Mouse (Mus musculus): ENCODE measurements around the gene Gli1. TPM values are rescaled to one million over a fixed set of nuclear protein-coding genes. Genes with fewer than 3 reads are reported as not detected.

Gli1 gene
- total and polyA plus RNA-seq, 3 experiments: 0.10 to 0.42 TPM; not detected in 1

DNA sequence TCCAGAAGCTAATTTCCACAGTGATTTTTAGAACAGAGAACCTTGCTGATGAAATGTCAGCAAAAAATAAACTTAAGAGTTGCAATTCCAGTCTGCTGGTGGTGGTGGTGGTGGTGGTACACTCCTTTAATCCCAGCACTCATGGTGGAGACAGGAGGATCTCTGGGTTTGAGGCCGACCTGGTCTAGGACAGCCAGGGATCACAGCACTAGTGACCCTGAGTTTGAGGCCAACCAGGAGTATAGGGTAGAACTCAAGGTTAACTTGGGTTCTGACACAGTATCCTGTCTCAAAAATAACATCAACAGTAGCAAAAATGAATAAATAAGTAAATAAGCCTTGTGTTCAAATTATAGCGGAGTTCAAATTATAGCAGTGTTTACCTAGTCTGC lies 40.0 kb upstream of the Gli1 start:
- peak overlapping the region; percentile 95 for H3K9ac ChIP-seq (ENCODE audit: insufficient read depth, low read depth)
- peaks cover 0 to 8% of the 10 kb centered on the region in 2 experiments for H3K36me3 ChIP-seq (replicated peaks in 1 of 2; ENCODE audit: control insufficient read depth in 1 of 2, insufficient read depth in 1 of 2, low read length in 1 of 2)
- peaks cover 13% of the 10 kb centered on the region for H3K79me2 ChIP-seq (replicated peaks; ENCODE audit: control insufficient read depth, extremely low read depth, insufficient read depth, poor library complexity, severe bottlenecking)
- dilution Hi-C loops (cut with MboI; ENCODE audit: extremely low pct_ligation_motif_present, extremely low pct_unique_long_range_greater_than_20kb, low sequenced_read_pairs) (no loop called here), in situ Hi-C loops (cut with MboI; ENCODE audit: low pct_ligation_motif_present, low pct_unique_long_range_greater_than_20kb, low sequenced_read_pairs) (no loop called here)
- H3K27me3 ChIP-seq (replicated peaks): no peaks in the 10 kb centered on the region
- TF ChIP-seq POLR2AphosphoS2 (IDR thresholded peaks at IDR 0.05; ENCODE audit: low read depth, low read length) (no peak), GABPA (IDR thresholded peaks at IDR 0.05; ENCODE audit: insufficient replicate concordance, low read depth, low read length) (no peak), MXI1 (IDR thresholded peaks at IDR 0.05; ENCODE audit: low read depth, low read length) (no peak), NRF1 (IDR thresholded peaks at IDR 0.05; ENCODE audit: low read depth, low read length) (no peak), CHD2 (IDR thresholded peaks at IDR 0.05; ENCODE audit: low read length) (no peak), RCOR1 (conservative IDR thresholded peaks at IDR 0.05; ENCODE audit: low read depth, low read length) (no peak), SMC3 (IDR thresholded peaks at IDR 0.05; ENCODE audit: low read depth, low read length) (no peak), NELFE (IDR thresholded peaks at IDR 0.05; ENCODE audit: low read depth, low read length) (no peak)
- DNase-seq (ENCODE audit: extremely low read depth): no peak
- peaks cover 2 to 18% of the 10 kb centered on the region in 2 experiments; a peak in 3 of 4 replicates for H3K4me1 ChIP-seq (ENCODE audit: control insufficient read depth in 1 of 2, insufficient read depth in 2 of 2)
- H3K4me2 ChIP-seq (ENCODE audit: insufficient read depth, low read depth, poor library complexity, severe bottlenecking): peak overlapping the region; percentile 98
- peak overlapping the region; percentile 19 to 80 (median 69) for H3K4me3 ChIP-seq (replicated peaks in 1 of 3; ENCODE audit: low read depth in 2 of 3, low read length in 2 of 3, poor library complexity in 1 of 3)
- peak overlapping the region; percentile 40; the same call in 1 of the 2 replicates for H3K27ac ChIP-seq (ENCODE audit: insufficient read depth, low read depth)
- no peaks in the 10 kb centered on the region for H3K9me3 ChIP-seq (replicated peaks; ENCODE audit: low read length)

DNA sequence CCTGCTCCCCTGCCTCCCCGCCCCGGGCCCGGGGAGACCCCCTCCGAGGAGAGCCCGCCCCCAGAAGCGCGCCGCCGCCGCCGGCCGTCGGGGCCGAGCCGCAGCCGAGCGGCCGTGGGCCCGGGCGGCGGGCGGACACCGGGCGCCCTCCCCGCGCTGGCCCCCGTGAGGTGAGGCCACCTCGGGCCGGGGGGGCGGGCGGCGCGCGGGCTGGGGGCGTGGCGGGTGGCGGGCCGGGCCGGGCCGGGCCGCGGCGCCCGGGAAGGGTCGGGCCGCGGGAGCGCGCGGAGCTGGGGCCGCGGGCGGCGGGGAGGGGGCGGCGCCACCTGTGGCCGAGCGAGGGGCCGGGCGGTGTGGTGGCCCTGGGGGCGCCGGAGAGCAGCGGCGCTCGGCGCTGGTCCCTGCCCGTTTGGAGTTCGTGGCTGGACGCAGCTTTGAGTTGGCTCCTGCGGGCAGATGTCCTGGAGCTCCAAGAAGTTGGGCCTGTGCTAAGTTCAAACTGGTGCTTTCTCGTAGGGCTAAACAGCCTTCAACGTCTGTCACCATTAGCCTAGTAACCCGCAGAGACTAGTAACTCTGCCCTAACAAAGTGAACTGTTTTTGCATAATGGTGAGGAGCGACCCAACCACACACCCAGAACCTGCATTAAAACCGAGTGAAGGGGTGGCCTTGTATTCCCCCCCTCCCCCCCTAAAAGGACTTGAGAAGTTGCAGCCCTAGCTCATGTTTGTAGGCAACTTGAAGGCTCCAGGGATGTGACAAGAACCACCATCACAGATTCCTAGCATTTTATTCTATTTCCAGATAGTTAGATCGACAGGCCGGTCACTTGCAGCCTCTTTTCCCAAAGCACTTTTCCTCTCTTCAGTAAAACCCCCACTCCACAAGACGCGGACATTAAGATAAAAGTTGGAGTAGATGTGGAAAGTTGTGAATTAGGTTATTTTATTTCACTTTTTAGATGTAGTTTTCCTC lies 39.3 kb upstream of the Gli1 start:
- H3K27ac ChIP-seq (ENCODE audit: insufficient read depth, low read depth): peak overlapping the region; percentile 95
- H3K36me3 ChIP-seq (replicated peaks in 1 of 2; ENCODE audit: control insufficient read depth in 1 of 2, insufficient read depth in 1 of 2, low read length in 1 of 2): peaks cover 0 to 8% of the 10 kb centered on the region in 2 experiments
- in situ Hi-C loops (cut with MboI; ENCODE audit: low pct_ligation_motif_present, low pct_unique_long_range_greater_than_20kb, low sequenced_read_pairs): no loop called here
- H3K4me3 ChIP-seq (replicated peaks in 1 of 3; ENCODE audit: low read depth in 2 of 3, low read length in 2 of 3, poor library complexity in 1 of 3): peak overlapping the region; percentile 69 to 86 (median 80)
- peaks cover 1% of the 10 kb centered on the region for H3K9me3 ChIP-seq (replicated peaks; ENCODE audit: low read length)
- dilution Hi-C loops (cut with MboI; ENCODE audit: extremely low pct_ligation_motif_present, extremely low pct_unique_long_range_greater_than_20kb, low sequenced_read_pairs): no loop called here
- H3K9ac ChIP-seq (ENCODE audit: insufficient read depth, low read depth): peak overlapping the region; percentile 95
- peak overlapping the region; percentile 98 for H3K4me2 ChIP-seq (ENCODE audit: insufficient read depth, low read depth, poor library complexity, severe bottlenecking)
- peak; percentile 82 for DNase-seq (ENCODE audit: extremely low read depth)
- peaks cover 2 to 18% of the 10 kb centered on the region in 2 experiments; a peak in 3 of 4 replicates for H3K4me1 ChIP-seq (ENCODE audit: control insufficient read depth in 1 of 2, insufficient read depth in 2 of 2)
- no peaks in the 10 kb centered on the region for H3K27me3 ChIP-seq (replicated peaks)
- peaks cover 13% of the 10 kb centered on the region for H3K79me2 ChIP-seq (replicated peaks; ENCODE audit: control insufficient read depth, extremely low read depth, insufficient read depth, poor library complexity, severe bottlenecking)
- TF ChIP-seq POLR2A (IDR thresholded peaks at IDR 0.05; ENCODE audit: low read depth, low read length) (peak; percentile 67), HCFC1 (IDR thresholded peaks at IDR 0.05; ENCODE audit: low read depth, low read length) (no peak), UBTF (IDR thresholded peaks at IDR 0.05; ENCODE audit: low read depth, low read length) (no peak), MAFK (IDR thresholded peaks at IDR 0.05; ENCODE audit: insufficient replicate concordance, low read length) (no peak), MAX (IDR thresholded peaks at IDR 0.05; ENCODE audit: low read length) (no peak), IRF4 (IDR thresholded peaks at IDR 0.05; ENCODE audit: low read depth, low read length) (peak; percentile 31; the same call in 1 of the 2 replicates), TCF12 (IDR thresholded peaks at IDR 0.05; ENCODE audit: low read depth, low read length) (0 out of 2 replicates have a peak, but pooled peaks have one; percentile 28), SIN3A (IDR thresholded peaks at IDR 0.05; ENCODE audit: low read length) (peak; percentile 30; the same call in 1 of the 2 replicates), CTCF (conservative IDR thresholded peaks at IDR 0.05 in 1 of 2, IDR thresholded peaks at IDR 0.05 in 1 of 2; ENCODE audit: low read depth in 2 of 2, low read length in 2 of 2) (peak in 1 of 2 experiments; percentile 34; a peak in 2 of 4 replicates), ELF1 (IDR thresholded peaks at IDR 0.05; ENCODE audit: low read depth, low read length) (no peak), MAZ (IDR thresholded peaks at IDR 0.05; ENCODE audit: low read depth, low read length) (peak; percentile 72), TBP (conservative IDR thresholded peaks at IDR 0.05; ENCODE audit: low read depth, low read length) (peak; percentile 68), POLR2AphosphoS2 (IDR thresholded peaks at IDR 0.05; ENCODE audit: low read depth, low read length) (no peak), MEF2A (IDR thresholded peaks at IDR 0.05; ENCODE audit: borderline replicate concordance, low read depth, low read length) (no peak), EP300 (IDR thresholded peaks at IDR 0.05; ENCODE audit: low read length) (no peak), CHD1 (IDR thresholded peaks at IDR 0.05; ENCODE audit: low read depth, low read length) (0 out of 2 replicates have a peak, but pooled peaks have one; percentile 44), SMC3 (IDR thresholded peaks at IDR 0.05; ENCODE audit: low read depth, low read length) (no peak), RCOR1 (conservative IDR thresholded peaks at IDR 0.05; ENCODE audit: low read depth, low read length) (no peak), KAT2A (IDR thresholded peaks at IDR 0.05; ENCODE audit: insufficient replicate concordance, low read length) (no peak), PAX5 (IDR thresholded peaks at IDR 0.05; ENCODE audit: low read length) (no peak), GABPA (IDR thresholded peaks at IDR 0.05; ENCODE audit: insufficient replicate concordance, low read depth, low read length) (no peak), CHD2 (IDR thresholded peaks at IDR 0.05; ENCODE audit: low read length) (no peak), E2F4 (IDR thresholded peaks at IDR 0.05; ENCODE audit: insufficient replicate concordance, low read depth, low read length) (no peak), MXI1 (IDR thresholded peaks at IDR 0.05; ENCODE audit: low read depth, low read length) (peak; percentile 45; the same call in 1 of the 2 replicates), BHLHE40 (IDR thresholded peaks at IDR 0.05; ENCODE audit: low read depth, low read length) (0 out of 2 replicates have a peak, but pooled peaks have one; percentile 13), NRF1 (IDR thresholded peaks at IDR 0.05; ENCODE audit: low read depth, low read length) (no peak), USF1 (IDR thresholded peaks at IDR 0.05; ENCODE audit: low read depth, low read length) (no peak), USF2 (conservative IDR thresholded peaks at IDR 0.05; ENCODE audit: low read depth, low read length) (no peak)
